Mouse (Mus musculus) brain, embryonic 14.5 days (tissue): Measurements from ENCODE around the gene Lrit2.

Source experiments
- CTCF ChIP-seq: fragments of 200-500 bp; IDR thresholded peaks from 2 replicates; pipeline ENCODE4 v1.5.1; 2012; ENCODE audit warnings: inconsistent platforms, mild to moderate bottlenecking, moderate library complexity, borderline replicate concordance; ENCODE audit not compliant: insufficient read depth, insufficient read length; ENCODE audit errors: extremely low read depth
- POLR2A ChIP-seq: fragments of 200-500 bp; IDR thresholded peaks from 2 replicates; pipeline ENCODE4 v1.6.1; 2012; ENCODE audit warnings: mild to moderate bottlenecking, inconsistent platforms, borderline replicate concordance; ENCODE audit not compliant: poor library complexity, insufficient read depth, insufficient read length, severe bottlenecking; ENCODE audit errors: extremely low read depth

DNA sequence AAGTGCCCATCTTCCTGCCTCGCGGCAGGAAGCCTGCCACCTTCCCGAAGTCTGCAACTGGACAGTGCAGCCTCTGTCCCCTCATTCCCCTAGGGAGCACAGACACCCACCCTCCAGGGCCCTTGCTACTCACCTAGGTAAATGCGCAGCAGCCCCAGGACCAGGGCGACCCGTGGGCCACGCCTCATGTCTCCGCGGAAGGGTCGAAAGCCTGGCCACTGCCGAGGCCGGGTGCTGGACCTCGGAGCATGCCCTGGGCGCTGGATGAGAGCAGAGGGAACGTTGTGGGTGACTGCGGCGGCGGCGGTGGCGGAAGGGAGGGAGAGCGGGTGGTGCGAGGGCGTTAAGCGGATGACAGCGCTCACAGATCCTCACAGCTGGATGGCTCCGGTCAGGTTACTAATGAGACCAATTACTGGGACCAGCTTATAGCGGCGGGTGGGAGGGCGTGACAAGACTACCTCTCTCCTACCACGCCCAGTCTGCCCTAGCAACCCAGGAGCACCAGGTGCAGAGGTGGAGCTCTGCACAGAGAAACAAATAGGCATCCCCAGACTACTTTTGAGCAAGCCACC lies 30.3 kb downstream of the Lrit2 start, which contains the start of gene Cdhr1:
- TF ChIP-seq CTCF (no peak), POLR2A (no peak)
